Mouse (Mus musculus): Measurements from ENCODE around the gene Mob1a.

Mob1a gene

GRCm38 (mm10) chr6:83325525-83326393 is at the start of gene Mob1a, which contains the start of gene Mthfd2:
Gene Mob1a, plus strand, starts transcription at chr6:83326016.
Gene Mthfd2, minus strand, starts transcription at chr6:83325908.
- DNase-seq (ENCODE audit: low read depth, low spot score): peak; percentile 96

GRCm38 (mm10) chr6:83277151-83277550 is 48.7 kb upstream of the Mob1a start:
- DNase-seq (ENCODE audit: low read depth, low spot score): peak; percentile 90

GRCm38 (mm10) chr6:83278881-83279280 is 46.9 kb upstream of the Mob1a start:
- DNase-seq (ENCODE audit: low read depth, low spot score): peak; percentile 87

GRCm38 (mm10) chr6:83280256-83280955 is 45.4 kb upstream of the Mob1a start:
- DNase-seq (ENCODE audit: low read depth, low spot score): peak; percentile 88

GRCm38 (mm10) chr6:83300447-83301229 is 25.2 kb upstream of the Mob1a start:
- no peak for DNase-seq (ENCODE audit: low read depth, low spot score)

GRCm38 (mm10) chr6:83301294-83301693 is 24.5 kb upstream of the Mob1a start:
- DNase-seq (ENCODE audit: low read depth, low spot score): no peak

- no peak for DNase-seq (ENCODE audit: low read depth, low spot score)
Observed at GRCm38 (mm10) chr6:83302264-83302663, 23.6 kb upstream of the Mob1a start.

GRCm38 (mm10) chr6:83309017-83309416 is 16.8 kb upstream of the Mob1a start:
- DNase-seq (ENCODE audit: low read depth, low spot score): no peak

- DNase-seq (ENCODE audit: low read depth, low spot score): no peak
Observed at GRCm38 (mm10) chr6:83311206-83311605, 14.6 kb upstream of the Mob1a start.

- DNase-seq (ENCODE audit: low read depth, low spot score): no peak
Observed at GRCm38 (mm10) chr6:83312021-83312420, 13.8 kb upstream of the Mob1a start.

- DNase-seq (ENCODE audit: low read depth, low spot score): no peak
Observed at GRCm38 (mm10) chr6:83312514-83312913, 13.3 kb upstream of the Mob1a start.

GRCm38 (mm10) chr6:83315293-83315692 is 10.5 kb upstream of the Mob1a start:
- no peak for DNase-seq (ENCODE audit: low read depth, low spot score)

- DNase-seq (ENCODE audit: low read depth, low spot score): peak; percentile 26
Observed at GRCm38 (mm10) chr6:83316022-83316421, 9.8 kb upstream of the Mob1a start.

- peak; percentile 95 for DNase-seq (ENCODE audit: low read depth, low spot score)
Observed at GRCm38 (mm10) chr6:83317108-83317741, 8.6 kb upstream of the Mob1a start.

GRCm38 (mm10) chr6:83321927-83322326 is 3.9 kb upstream of the Mob1a start:
- DNase-seq (ENCODE audit: low read depth, low spot score): no peak

GRCm38 (mm10) chr6:83322794-83323193 is 3.0 kb upstream of the Mob1a start:
- no peak for DNase-seq (ENCODE audit: low read depth, low spot score)

GRCm38 (mm10) chr6:83323652-83324419 is 2.0 kb upstream of the Mob1a start:
- no peak for DNase-seq (ENCODE audit: low read depth, low spot score)

- DNase-seq (ENCODE audit: low read depth, low spot score): no peak
Observed at GRCm38 (mm10) chr6:83326394-83326736, 549 bp downstream of the Mob1a start.

GRCm38 (mm10) chr6:83326761-83327160 is 945 bp downstream of the Mob1a start:
- DNase-seq (ENCODE audit: low read depth, low spot score): no peak

GRCm38 (mm10) chr6:83327591-83328190 is 1.9 kb downstream of the Mob1a start:
- peak; percentile 72 for DNase-seq (ENCODE audit: low read depth, low spot score)

All from ES-CJ7 (cell line).